Mouse (Mus musculus): ENCODE results near the gene Slc25a13.

The Slc25a13 gene

DNA sequence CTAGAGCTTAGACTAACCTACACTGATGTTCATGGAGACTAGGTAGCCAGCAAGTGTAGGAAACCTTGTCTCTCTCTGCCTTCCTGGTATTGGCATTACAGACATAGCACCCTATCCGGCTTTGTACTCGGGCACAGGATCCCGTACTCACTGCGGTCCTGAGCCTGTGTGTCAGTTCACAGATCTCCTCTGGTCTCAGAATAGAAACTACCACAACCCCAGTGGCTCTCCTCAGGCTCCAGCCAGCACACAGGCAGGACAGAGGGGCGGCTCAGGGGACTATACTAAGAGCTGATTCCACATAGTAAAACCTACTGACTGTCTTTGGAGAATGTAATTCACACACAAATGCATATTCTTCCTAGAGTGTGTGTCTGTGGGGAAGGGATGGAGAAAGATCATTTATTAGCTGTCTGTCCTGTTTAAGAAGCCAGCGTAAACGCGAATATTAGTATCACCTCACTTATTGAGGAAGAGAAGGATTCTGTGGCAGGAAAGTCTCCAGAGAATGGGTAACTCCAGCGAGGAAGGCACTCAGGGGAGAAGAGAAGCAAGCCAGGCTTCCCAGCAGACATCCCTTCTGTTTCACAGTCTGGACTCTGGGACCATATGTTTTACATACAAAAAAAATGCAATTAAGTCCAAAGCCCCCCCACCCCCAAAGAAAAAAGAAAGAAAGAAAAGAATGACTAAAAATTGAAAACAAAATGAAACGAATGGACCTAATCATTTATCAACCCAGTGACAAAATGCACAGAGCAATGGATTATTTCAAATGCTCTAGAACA is 49.4 kb downstream of the Slc25a13 start:
- no peak for DNase-seq (ENCODE audit: low spot score)

DNA sequence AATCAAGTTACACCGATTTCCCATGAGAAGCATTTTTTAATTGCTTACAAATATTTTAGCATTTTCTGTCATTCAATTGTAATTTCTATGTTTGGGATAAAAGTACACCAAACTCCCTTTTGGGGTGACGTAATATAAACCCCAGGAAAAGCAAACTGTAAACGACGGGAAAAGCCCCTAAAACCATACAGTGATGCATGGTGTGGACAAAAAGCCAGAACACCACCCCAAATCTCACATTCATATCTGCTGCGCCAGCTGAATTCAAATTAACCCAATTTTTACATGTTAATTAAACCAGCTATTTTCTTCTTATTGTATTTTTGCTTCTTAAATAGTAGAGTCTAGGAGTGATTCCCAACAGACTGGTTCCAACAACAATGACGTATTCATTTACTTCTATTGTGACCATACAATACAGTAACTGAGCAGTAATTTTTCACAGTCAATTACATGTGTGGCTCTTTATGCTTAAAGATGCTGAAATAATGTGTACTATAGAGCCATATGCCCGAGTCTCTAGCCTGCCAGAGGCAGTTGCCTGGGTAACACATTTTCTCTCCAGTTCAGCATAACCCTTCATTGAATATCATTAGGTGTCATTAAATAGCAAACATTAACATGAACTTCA is 53.9 kb downstream of the Slc25a13 start:
- DNase-seq (ENCODE audit: low spot score), result no peak

DNA sequence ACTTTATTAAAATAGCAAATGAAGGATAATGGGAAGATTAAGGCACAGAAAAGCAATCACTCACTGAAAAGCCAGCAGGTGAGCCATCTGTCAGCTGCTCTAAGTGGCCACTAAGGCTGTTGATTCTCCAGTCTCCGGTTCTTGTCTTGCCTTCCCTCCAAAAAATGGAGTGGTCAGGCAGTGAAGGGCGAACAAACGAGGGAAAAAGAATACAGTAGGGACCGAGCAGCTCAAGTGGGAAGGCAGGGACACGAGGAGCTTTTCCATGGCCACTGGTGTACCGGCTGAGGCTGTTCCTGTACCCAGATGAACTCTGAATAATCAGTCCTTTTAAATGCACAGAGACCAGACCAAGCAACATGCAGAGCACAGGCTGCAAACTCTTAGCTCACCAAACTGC is 54.8 kb downstream of the Slc25a13 start:
- no peak for DNase-seq (ENCODE audit: low spot score)

DNA sequence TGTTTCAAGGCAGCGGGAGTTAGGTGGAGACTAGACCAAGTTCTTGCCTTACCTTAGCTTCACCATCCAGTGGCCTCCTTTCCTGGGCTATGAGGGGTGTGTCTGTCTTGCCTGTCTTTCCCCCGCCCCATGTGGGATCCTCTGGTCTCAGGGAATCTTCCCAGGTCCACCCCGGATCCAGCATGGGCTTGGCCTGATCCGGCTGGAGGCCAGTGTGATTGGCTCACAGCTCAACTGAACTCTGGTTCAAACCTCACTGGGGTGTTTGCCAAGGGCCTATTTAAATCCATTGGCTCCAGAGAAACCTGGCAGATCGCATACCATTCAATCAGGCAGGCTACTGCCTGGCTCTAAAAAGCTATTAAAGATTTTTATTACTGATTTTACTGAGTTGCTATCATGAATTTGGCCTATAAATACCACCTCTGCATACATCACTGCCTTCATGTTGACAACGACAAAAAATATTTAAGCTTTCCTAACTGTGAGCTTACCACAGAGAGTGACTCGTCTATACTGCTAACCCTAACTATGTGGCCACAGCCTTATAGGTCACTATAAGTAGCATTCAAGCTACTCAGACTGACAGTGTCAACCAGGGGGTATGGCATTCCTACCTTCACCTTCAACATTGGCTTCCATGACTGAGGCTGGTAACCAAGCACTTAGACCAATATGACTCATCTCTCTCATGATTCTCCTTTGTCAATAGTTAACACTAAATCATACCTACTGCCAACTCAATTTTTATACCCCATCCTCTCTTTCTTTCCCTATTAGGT is 56.1 kb downstream of the Slc25a13 start:
- DNase-seq (ENCODE audit: low spot score), result no peak

DNA sequence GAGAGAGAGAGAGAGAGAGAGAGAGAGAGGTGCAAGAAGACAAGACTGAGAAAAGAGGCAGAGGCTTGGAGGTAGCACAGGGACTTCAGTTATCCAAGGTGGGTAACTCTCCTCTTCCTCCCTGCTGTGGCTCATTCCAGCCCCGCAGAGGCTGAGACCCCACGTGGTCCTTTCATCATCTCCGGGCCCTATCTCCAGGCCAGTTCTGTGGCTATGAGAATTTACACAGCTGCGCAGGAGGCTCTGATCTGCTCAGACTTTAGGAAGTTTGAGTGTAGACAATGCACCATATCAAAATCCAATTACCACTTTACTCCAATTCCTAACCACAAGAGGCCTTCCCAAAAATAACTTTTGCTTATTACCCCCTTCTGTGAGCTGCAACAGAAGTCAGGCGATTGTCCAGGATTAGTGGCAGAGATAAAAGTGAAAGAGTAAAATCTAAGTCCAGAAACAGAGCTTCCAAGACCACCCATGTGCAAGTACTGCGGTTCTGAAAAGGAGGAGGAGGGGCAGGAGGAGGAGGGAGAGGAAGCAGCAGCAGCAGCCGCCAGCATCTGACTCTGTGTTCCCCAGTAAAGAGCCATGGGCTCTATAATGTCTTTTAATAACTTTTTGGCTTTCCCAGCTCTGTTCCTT is 57.6 kb downstream of the Slc25a13 start:
- no peak for DNase-seq (ENCODE audit: low spot score)

DNA sequence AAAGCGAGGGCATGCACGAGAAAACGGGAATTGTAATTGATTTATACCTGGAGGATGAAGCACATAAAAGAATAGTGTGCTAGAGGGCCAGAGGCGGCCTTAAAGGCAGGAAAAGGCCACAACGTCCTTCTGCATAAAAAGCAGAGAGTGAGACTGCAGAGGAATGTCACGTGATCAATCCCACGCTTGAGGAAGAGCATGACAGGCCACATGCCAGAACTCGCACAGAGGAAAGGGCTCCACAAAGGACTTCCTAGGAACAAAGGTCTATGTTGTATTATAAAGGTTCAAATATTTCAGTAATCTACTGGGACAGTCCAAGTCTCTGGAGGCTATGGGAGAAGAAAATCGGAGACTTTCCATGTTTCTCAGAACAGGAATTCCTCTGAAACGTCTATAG is 63.5 kb downstream of the Slc25a13 start:
- no peak for DNase-seq (ENCODE audit: low spot score)

DNA sequence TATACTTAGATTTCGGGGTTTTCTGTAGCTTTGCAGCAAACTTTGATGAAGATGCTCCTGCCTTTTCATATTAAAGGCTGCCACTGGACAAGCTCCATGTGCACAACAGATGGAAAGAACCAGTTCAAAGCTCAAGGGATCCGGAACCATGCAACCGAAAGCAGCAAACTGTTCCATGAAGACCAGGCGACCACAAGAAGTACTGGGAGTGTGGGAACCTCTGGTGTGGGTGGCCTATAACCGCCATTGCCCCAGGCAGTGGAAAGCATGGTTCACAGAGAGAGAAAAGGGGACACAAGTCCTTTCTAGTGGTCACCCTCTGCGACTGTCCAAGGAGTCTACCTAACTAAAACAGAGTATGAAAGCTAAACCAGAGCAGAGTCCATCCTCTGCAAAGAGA is 66.2 kb downstream of the Slc25a13 start:
- no peak for DNase-seq (ENCODE audit: low spot score)

DNA sequence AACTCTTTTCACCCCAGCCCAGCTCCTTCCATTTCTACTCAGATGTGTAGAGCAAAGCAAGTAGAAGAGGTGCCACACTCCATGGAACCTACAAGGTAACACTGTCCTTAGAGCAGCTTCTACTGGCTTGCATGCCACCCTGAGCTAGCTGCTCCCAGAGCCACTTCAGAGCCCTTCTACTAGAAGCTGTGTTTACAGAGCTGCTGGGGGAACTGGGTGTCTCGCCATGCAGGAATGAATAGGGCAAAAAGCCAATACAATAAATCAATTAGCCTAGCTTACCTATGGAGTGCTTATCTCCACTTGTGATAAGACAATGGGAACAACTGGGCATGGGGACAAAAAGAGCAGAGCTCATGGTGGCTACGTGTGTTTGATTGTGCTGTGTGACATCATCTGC is 67.2 kb downstream of the Slc25a13 start:
- DNase-seq (ENCODE audit: low spot score), result no peak

DNA sequence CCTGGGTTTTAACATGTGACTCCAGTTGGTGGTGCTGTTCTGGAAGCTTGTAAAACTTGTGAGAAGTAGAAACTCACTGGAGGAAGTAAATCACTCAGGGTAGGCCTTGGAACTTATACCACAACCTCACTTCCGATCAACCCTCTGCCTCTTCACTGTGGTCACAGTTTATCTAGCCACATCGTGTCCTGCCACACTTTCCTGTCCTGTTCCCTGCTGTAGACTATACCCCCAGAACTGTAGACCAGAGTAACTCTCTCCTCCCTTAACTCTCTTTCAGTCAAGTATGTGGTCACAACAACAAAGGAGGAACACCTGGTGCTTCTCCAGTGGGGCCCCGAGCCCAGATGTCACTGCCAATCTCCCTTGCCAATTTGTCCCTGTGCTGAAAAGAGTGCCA is 67.6 kb downstream of the Slc25a13 start:
- DNase-seq (ENCODE audit: low spot score), result no peak

DNA sequence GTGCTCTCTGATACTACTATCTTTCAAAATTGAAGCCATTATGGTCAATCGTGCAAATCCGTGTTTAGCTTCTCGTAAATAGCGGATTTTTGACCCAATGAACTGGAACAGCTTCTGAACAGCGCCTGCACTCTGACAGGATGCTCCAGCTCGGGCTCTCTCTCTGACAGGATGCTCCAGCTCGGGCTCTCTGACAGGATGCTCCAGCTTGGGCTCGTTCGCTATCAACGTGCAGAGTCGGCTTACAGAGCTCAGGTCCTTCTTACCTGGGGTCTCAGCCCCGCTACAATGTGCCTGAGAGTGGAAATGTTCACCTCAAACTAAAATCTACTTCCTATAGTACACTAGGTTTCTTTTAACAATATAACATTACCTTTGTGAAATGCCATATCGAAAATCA is 71.6 kb downstream of the Slc25a13 start:
- no peak for DNase-seq (ENCODE audit: low spot score)

DNA sequence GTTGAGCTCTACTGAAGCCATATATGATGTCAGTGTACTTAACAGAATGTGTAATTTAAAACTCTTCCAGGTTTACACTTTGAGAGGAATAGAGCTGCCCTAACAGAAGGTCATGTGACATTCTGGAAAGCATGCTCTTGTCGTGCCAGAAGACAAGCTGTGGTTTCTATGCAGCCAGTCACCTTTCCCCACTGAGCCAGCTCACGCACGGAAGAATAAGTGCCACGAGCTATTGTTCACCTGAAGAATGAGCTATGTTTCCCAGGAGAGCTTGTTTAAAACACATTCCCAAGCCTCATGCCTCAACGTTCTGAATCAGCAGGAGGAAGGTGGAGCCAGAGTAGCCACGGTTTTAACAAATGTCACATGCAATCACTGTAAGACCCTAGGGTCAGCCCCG is 73.4 kb downstream of the Slc25a13 start:
- DNase-seq (ENCODE audit: low spot score), result no peak

DNA sequence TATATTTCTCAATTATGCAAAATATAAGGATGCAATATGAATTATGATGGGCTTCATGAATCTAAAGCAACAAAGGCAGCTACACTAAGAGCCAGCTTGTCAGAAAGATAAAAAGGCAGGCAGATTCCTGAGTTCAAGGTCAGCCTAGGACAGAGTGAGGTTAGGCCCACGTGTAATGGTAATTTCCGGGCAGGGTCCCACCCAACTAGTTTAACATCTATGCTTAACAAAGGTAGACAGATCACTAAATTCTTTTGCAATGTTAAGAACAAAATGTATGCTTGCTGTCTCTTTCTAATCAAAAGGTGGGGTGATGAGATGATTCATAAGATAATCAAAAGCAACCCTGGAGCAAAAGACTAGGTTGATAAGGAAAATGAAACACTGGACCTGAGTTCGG is 76.6 kb downstream of the Slc25a13 start:
- no peak for DNase-seq (ENCODE audit: low spot score)

DNA sequence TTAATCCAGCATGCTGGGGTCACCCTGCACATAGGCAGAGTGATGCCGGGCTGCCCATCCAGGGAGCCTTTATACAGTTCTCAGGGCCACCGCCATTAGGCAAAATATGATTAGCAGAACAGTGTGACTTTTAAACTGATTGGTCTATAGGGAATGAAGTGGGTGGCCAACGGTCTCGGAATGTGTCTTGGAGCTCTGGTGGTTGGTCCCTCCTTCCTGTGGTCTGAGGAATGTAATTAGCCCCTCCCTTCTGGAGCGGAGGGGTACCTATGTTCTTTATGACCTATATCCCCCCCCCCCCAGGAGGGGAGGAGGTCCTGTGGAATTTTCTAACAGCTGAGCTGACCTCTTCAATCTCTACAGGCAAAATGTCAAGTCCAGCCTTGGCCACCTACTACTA is 77.9 kb downstream of the Slc25a13 start:
- DNase-seq (ENCODE audit: low spot score), result no peak

DNA sequence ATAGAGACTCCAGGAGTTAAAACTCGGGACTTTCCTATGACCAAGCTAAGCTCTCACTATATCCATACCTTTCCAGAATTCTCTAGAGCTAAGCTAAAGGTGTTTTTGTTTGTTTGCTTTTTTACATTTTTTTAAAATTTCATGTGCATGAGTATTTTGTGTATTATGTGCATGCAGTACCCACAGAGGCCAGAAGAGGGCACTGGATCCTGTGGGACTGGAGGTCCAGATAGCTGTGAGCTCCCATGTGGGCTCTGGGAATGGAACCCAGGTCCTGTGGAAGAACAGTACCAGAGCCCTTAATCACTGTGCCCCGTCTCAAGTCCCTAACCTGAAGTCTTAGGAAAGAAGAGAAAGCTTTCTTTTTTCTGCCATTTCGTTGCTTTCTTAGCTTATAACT is 80.2 kb downstream of the Slc25a13 start:
- DNase-seq (ENCODE audit: low spot score), result no peak

DNA sequence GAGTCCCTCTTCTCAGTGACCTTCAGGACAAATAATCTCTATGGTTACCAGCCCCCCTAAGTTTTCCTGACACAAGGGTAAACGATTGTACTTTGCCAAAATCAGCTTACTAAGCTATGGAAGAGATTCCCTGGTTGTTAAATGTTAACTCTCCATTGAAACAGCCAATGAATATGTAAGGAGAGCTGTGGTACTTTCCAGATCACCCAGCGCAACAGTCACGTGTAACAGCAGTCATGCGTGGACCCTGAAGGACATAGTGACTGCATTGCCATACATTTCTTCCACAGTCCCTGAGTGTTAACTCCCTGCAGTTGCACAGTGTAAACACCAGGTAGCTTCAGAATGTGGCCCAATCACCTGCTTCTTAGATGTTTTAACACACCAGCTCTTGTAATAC is 82.0 kb downstream of the Slc25a13 start:
- no peak for DNase-seq (ENCODE audit: low spot score)

DNA sequence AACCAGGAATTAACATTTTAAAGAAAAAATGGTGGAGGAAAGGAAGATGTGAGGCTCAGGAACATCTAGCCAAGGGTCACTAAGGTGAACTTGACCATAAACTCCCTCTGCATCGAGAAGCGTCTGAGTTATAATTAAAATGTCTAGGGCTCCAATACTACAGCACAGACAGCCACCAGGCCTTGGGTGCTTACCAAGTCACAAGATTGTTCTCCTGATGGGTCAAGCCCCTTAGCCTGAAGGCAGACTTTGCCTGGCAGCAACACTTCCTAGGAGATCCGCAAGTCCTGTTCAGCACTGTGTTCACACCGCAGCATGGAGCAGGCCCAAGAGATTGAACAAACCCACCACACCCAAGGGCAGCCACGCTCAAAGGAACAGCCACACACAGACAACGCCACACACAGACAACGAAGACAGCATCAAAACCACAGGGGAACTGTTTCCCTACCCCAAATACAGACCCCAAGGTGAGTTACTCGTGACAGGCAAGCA is 83.4 kb downstream of the Slc25a13 start:
- no peak for DNase-seq (ENCODE audit: low spot score)

DNA sequence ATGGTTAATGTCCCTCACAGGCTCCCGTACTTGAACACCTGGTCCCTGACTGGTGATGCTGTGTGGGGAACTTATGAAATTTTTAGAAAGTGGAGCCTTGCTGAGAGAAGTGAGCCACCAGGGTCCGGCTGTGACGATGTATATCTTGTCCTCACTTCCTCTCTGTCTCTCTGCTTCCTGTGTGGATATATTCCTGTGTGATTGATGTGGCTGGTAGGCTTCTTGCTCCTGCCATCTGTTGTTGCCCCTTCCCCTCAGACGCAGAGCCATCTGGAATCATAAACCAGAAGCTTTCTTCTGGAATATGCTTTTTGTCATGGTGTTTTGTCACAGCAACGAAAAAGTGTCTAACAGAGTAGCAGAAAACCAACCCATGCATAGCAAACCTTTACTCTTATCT is 84.9 kb downstream of the Slc25a13 start:
- no peak for DNase-seq (ENCODE audit: low spot score)

DNA sequence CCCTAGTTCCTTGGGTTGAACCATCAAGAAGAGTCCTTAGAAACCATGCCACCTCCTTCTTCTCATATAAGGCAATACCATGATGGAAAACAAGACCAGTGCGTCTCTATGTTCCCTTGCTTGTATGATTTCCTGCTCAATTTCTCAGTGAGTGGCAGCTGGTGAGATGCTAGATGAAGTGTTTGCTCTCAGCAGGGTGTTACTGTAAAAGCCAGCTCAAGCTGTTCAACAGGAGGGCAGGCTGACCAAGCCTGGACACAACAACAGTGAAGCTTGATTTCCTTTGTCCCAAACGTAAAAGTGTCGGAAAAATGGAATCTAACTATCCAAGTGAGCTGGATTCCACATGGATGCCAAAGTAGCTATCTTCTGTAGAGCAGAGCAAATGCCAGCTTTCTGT is 91.4 kb downstream of the Slc25a13 start:
- DNase-seq (ENCODE audit: low spot score), result no peak

DNA sequence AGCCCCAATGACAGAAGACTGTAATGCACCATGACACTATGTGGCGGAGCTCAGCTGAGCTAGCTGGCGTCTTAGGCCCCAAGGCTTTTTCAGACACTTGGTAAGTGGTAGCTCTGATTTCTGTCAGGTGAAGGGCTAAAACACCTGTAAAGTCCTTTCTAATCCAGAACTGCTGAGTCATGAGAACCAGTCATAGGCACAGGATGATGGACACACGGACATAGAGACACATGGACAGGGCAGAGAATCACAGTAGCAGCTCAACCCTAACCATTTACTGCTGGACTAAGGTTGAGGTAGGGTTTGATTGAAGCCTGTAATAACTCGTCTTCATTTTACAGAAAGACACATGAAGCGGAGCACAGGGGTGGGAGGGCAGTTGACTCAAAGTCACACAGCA is 95.1 kb downstream of the Slc25a13 start:
- DNase-seq (ENCODE audit: low spot score), result no peak

DNA sequence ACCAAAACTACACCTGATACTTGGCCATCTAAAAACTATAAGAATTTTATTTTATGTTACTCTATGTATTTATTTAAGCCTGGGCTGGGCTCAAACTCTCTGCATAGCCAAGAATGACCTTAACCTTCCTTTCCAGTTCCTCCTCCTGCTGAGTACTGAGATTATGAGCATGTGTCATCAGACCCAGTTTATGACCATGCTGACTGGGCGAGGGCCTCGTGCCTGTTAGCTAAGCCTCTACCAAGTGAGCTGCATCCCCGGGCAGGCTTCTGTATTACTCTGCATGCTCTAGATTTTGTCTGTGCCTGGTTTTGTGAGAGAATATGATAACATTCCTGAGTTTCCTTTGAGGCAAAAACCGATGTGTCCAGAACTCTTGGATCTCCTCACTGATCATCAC is 96.1 kb downstream of the Slc25a13 start:
- DNase-seq (ENCODE audit: low spot score), result no peak

DNA sequence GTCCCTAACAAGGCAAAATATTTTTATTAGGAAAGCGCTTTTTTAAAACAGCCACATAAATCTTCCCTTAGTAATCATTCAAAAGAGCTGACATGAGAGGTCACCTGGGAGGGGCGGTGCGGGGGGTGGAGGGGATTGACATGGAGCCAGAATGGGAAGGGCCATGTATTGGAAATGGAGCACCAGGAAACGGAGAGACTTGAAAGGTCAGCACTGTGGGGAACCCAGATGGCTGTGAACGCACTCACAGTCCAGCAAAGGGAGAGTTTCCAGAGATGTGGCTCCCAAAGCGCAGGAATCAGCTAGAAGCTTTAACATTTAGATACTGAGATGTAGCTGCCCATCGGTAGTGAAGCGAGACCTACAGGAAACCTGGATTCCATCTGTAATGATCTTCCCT is 101.2 kb downstream of the Slc25a13 start:
- DNase-seq (ENCODE audit: low spot score), result no peak

DNA sequence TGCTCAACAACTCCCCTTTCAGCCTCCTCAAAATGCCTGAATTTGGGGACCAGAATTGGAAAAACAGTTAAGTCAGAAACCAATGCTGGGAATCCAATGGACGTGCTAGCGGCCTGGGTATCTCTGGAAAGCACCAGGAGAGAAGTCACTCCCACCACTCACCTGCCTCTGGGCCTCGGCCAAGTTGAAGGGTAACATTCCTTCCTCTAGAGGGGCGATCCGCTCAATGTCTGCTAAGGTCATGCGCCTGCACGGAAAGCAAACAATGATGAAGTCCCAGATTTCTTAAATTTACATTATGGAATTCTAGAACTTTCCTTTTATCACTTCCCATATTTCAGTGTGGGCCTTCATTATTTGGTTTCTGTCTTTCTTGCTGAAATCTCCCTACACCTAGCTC is 103.2 kb downstream of the Slc25a13 start:
- DNase-seq (ENCODE audit: low spot score), result no peak
